Mouse (Mus musculus) 3134 (cell line): ENCODE measurements around the gene Abca7.
"Not testable (repeated sequence)": the region's sequence is repeated elsewhere in the genome, so short reads cannot be mapped to it uniquely, and the experiment has no call there.

Experiments
- DNase-seq: peaks from one replicate; pipeline ENCODE4 v3.0.0-alpha.2; 2011; ENCODE audit warnings: low spot score; ENCODE audit not compliant: insufficient read length; ENCODE audit errors: extremely low read depth

The Abca7 gene

GRCm38 (mm10) chr10:80041409-80042060 is 45.2 kb downstream of the Abca7 start:
- not testable (repeated sequence) for DNase-seq

- peak; percentile 62 for DNase-seq
These were observed 47.8 kb downstream of the Abca7 start for GRCm38 (mm10) chr10:80044087-80044486.

- not testable (repeated sequence) for DNase-seq
These were observed 49.1 kb downstream of the Abca7 start for GRCm38 (mm10) chr10:80045364-80045763.

GRCm38 (mm10) chr10:80045766-80046165 is 49.5 kb downstream of the Abca7 start:
- DNase-seq: no peak

- DNase-seq: no peak
These were observed 50.8 kb downstream of the Abca7 start, which contains the start of gene Gpx4 for GRCm38 (mm10) chr10:80047041-80047565. TSS of gene Gpx4 (plus strand) at chr10:80047166.

- DNase-seq: no peak
These were observed 52.1 kb downstream of the Abca7 start for GRCm38 (mm10) chr10:80048396-80048795.

GRCm38 (mm10) chr10:80048834-80049233 is 52.5 kb downstream of the Abca7 start:
- DNase-seq: no peak

GRCm38 (mm10) chr10:80050244-80050643 is 54.0 kb downstream of the Abca7 start:
- no peak for DNase-seq

GRCm38 (mm10) chr10:80050885-80051617 is 54.8 kb downstream of the Abca7 start:
- DNase-seq: no peak

- peak; percentile 87 for DNase-seq
These were observed 55.5 kb downstream of the Abca7 start for GRCm38 (mm10) chr10:80051618-80052373.

- DNase-seq: no peak
These were observed 56.1 kb downstream of the Abca7 start for GRCm38 (mm10) chr10:80052374-80052764.

GRCm38 (mm10) chr10:80053259-80053780 is 57.0 kb downstream of the Abca7 start:
- peak; percentile 100 for DNase-seq

- peak; percentile 85 for DNase-seq
These were observed 57.8 kb downstream of the Abca7 start for GRCm38 (mm10) chr10:80053831-80054815.

- peak; percentile 49 for DNase-seq
These were observed 58.6 kb downstream of the Abca7 start for GRCm38 (mm10) chr10:80054911-80055310.

GRCm38 (mm10) chr10:80055364-80055763 is 59.1 kb downstream of the Abca7 start:
- no peak for DNase-seq

GRCm38 (mm10) chr10:80055891-80056290 is 59.6 kb downstream of the Abca7 start:
- DNase-seq: no peak

GRCm38 (mm10) chr10:80056506-80056905 is 60.2 kb downstream of the Abca7 start:
- no peak for DNase-seq

- peak; percentile 51 for DNase-seq
These were observed 60.8 kb downstream of the Abca7 start for GRCm38 (mm10) chr10:80056976-80057682.

GRCm38 (mm10) chr10:80057683-80058326 is 61.5 kb downstream of the Abca7 start:
- DNase-seq: peak; percentile 55
